Mouse (Mus musculus) bone marrow, adult 2 months (tissue): Measurements from ENCODE around the gene Mprip.

Source experiments
- CTCF ChIP-seq: fragments of 200-500 bp; IDR thresholded peaks from 2 replicates; pipeline ENCODE4 v1.5.1; 2011; ENCODE audit warnings: low read length, control low read depth; ENCODE audit not compliant: control insufficient read depth, insufficient read depth
- POLR2A ChIP-seq: fragments of 200-500 bp; IDR thresholded peaks from 2 replicates; pipeline ENCODE4 v1.6.1; 2011; ENCODE audit warnings: low read depth, mild to moderate bottlenecking, control low read depth, low read length, borderline replicate concordance; ENCODE audit not compliant: control insufficient read depth

GRCm38 (mm10) chr11:59743712-59744111 lies 82.6 kb downstream of the Mprip start:
- TF ChIP-seq POLR2A (no peak), CTCF (no peak)
